Mouse (Mus musculus): ENCODE data around the gene Asb17. TPM values are rescaled to one million over a fixed set of nuclear protein-coding genes. Genes with fewer than 3 reads are reported as not detected.

Asb17 gene
- total RNA-seq, 2 experiments from 2014 or later = 0.54 TPM; not detected in 1

DNA sequence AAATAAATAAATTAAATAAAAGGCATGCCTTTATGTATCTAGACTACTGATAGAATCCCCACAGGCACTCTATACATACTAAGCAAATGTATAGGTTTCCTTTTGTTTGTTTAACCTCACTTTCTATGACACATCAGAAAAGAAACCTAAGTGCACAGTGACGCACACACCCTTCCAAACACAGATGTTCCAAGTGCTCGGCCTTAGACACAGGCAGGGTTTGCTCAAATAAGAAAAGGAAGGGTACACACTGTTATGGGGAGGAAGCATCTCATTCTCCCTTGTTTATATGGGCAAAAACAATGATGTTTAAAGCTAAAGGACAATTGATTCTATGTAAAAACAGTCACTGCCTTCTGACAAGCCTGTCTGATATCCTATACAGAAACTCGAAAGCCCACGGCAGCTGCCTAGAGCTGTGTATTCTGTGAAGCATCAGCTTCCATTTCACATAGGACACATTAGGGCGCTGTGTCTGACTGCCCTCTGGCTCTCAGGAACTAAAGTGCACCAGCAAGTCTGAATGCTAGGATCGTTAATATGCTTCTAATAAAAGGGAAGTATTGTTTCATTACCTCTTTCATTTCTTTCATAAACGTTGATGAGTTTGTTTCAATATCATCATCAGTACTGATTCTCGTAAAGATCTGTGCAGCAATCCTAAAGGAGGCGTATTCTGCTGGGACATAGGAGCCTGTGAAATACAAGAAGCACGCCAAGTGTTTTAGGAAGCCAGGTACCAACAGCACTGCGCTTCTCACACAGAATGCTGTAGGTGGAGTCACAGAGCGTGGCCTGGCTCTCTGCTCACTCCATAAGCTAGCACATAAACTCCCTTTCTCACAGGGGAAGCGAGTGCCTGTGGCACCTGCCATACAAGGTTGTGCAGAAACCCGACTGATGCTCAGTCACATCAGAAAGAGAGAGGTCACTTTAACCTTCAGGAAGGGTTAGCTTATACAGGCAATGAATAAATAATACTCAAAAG lies 23.4 kb downstream of the Asb17 start:
- ATAC-seq (ENCODE audit: poor library complexity, severe bottlenecking) = peak; percentile 44

DNA sequence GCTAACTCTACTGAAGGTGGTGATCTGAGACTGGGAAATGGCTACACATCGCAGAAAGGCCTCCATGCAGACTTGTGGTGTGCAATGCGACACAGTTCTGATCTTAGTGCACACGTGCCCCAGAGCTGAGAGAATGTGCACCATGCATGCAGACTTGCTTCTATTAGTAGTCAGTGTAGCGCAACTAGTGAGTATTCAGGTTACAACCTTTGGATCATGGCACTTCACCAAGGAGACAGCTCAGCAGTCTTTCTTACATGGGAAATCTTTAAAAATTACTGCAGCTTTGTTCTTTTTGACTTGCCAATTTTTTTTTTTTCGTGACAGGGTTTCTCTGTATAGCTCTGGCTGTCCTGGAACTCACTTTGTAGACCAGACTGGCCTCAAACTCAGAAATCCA lies 27.4 kb downstream of the Asb17 start:
- ATAC-seq (ENCODE audit: poor library complexity, severe bottlenecking) = no peak

DNA sequence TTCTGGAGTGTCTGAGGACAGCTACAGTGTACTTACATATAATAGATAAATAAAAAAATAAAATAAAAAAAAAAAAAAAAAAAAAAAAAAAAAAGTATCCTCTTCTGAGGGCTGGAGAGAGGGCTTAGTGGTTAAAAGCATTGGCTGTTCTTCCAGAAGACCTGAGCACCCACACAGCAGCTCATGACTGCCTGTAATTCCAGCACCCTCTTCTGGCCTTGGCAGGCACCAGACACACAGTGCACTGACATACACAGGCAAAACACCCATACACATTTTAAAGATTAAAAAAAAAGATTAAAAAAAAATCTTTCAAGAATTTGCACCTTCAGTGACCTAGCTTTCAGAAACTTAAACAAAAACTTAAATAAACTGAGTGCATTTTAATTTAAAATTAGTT lies 42.3 kb downstream of the Asb17 start:
- ATAC-seq (ENCODE audit: poor library complexity, severe bottlenecking) = no peak

DNA sequence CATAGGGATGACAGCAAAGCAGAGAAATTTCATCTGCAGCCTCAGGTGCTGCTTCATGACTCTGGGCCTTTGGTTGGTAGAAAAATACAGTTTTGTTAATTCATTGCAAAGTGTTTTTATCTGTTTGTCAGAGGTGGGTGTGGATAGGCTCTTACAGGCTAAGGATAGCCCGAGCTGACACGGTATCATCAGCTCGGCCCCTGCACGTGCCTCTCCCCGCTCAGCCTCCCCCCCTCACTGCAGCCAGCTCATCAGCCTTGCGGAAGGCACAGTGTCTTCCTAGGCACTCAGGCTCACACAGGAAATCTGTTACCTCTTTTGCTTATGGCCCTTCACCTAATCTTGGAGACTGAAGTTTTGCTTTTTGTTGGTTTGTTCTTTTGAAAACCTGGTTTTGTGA lies 44.1 kb downstream of the Asb17 start:
- ATAC-seq (ENCODE audit: poor library complexity, severe bottlenecking) = no peak

DNA sequence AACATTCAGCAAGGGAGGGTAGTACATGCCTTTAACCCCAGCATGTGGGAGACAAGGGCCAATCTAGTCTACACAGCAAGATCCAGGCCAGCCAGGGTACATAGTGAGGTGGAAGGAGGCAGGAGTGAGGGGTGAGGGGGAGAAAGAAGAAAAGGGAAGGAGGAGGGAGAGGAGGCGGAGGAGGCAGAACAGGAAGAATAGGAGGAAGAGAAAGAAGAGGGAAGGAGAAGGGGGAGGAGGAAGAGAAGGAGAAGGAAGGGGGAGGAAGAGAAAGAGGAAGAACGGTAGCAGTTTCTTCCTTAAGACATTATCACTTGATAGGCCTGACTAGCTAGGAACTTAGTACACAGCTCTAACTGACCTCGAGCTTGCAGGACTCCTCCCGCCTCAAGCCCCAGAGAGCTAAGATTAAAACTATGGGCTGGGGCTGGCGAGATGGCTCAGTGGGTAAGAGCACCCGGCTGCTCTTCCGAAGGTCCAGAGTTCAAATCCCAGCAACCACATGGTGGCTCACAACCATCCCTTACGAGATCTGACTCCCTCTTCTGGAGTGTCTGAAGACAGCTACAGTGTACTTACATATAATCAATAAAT lies 45.3 kb downstream of the Asb17 start:
- peak; percentile 72 for ATAC-seq (ENCODE audit: poor library complexity, severe bottlenecking)

DNA sequence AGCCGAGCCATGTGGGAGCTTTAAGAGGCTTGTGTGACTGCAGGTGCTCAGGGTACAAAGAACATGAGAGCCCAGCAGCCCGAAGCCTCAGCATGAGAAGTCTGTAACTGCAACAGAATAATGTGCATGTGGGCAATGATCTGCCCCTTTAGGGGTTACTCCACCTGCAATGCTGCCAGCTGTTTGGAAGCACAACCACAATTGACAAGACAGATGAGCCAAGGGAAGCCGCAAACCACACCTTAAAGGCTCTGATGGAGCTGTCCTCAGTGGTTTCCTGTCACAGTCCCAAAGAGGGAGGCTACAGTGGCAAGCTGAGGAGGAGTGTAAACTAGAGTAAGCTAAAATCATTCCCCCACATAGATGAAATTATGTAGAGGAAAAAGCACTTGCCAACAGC lies 51.4 kb downstream of the Asb17 start:
- ATAC-seq (ENCODE audit: poor library complexity, severe bottlenecking) = peak; percentile 67

DNA sequence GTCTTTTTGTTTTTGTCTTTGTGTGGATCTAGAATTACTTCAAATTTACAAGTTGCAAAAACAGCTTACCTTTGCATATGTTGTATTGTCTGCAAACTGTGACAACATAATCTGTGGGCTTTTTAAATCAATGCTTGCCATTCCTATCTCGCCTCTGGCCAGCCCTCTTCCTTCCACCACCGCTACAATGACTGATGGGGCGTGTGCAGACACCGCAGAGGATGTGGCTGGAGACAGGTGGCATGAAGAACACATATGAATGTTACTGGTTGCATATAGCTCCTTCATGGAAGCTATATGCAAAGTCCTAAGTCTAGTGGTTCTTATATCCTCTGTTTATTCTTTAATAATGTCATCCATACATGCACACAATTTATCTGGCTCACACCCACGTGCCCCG lies 53.2 kb downstream of the Asb17 start:
- ATAC-seq (ENCODE audit: poor library complexity, severe bottlenecking) = peak; percentile 43

DNA sequence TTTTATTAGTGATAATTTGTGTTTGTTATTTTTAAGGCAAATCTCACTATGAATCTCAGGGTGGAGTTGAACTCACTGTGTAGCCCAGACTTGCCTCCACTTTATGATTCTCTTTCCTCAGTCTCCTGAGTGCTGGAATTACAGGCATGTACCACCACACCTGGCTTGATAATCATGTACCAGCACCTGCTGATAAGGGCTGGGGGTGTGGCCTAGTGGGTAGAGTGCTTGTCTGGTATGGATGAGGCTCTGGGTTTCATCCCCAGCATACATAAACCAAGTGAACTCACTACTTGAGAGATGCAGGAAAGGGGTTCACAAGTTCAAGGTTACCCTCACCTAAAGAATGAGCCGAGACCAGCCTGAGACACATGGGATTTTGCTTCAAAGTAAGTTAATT lies 57.9 kb downstream of the Asb17 start:
- no peak for ATAC-seq (ENCODE audit: poor library complexity, severe bottlenecking)

DNA sequence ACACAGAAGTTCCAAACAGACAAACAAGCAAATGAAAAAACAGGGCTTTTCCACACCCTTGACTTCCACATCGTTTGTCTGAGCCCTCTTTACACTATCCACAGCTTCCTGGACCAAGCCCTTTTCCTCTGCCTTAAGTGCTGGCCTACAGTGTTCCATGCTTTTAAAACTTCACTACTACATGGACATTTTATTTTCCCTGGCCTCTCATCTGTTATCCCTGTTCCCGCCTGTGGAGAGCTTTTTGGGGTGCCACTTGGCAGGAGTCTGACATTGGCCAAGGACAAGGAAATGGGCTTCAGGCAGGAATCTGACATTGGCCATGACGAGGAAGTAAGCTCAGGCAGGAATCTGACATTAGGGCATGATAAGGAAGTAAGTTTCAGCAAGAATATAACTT lies 58.6 kb downstream of the Asb17 start:
- no peak for ATAC-seq (ENCODE audit: poor library complexity, severe bottlenecking)

DNA sequence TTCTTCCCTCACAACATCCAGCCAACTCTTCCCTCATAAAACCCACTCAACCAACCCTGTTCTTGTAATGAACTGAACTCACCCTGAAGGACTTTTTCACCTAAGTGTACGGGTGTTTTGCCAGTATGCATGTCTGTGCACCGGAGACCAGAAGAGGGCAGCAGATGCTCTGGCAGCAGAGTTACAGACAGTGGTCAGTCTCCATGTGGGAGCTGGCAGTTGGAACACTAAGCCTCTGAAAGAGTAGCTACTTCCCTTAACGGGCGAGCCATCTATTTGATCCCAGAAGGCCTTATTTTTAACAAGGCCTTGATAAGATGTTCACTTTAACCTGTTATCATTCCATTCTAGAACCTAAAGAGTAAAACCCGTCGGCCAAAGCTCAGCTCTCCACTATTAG lies 60.6 kb downstream of the Asb17 start:
- ATAC-seq (ENCODE audit: poor library complexity, severe bottlenecking) = peak; percentile 81

Other genes with a start within 250 kb of the Asb17 start
- 0.16 and 0.57 TPM in 2 replicates for gene St6galnac3, start 119.0 kb upstream of the Asb17 start, total RNA-seq (2015)
- gene St6galnac3, start 119.0 kb upstream of the Asb17 start, total RNA-seq (2017) = 0.18 and 1.4 TPM in 2 replicates
- 0.33 TPM in 1 of 2 replicates, not detected in the other for gene Msh4, start 61.9 kb downstream of the Asb17 start, total RNA-seq (2015)
- gene Msh4, start 61.9 kb downstream of the Asb17 start, total RNA-seq (2017) = 0.04 and 0.08 TPM in 2 replicates
- 46.1 and 63.0 TPM in 2 replicates for gene Rabggtb, start 68.8 kb downstream of the Asb17 start, total RNA-seq (2015)
- 54.2 and 60.8 TPM in 2 replicates for gene Rabggtb, start 68.8 kb downstream of the Asb17 start, total RNA-seq (2017)
- 47.8 and 56.5 TPM in 2 replicates for gene Acadm, start 100.4 kb downstream of the Asb17 start, total RNA-seq (2015)
- gene Acadm, start 100.4 kb downstream of the Asb17 start, total RNA-seq (2017) = 166 and 238 TPM in 2 replicates
- not detected in 2 replicates for gene Slc44a5, start 129.2 kb downstream of the Asb17 start, total RNA-seq (2015)
- gene Slc44a5, start 129.2 kb downstream of the Asb17 start, total RNA-seq (2017) = not detected in 2 replicates